Mouse (Mus musculus) brain, embryonic 18.5 days (tissue): ENCODE results near the gene Pde3a.
A peak's percentile ranks its signal among the peaks of the same experiment; 100 is the strongest.

Experiments
- DNase-seq: peaks from one replicate; pipeline ENCODE4 v3.0.0-alpha.2; 2012; ENCODE audit warnings: low read depth, low spot score

Pde3a gene

GRCm38 (mm10) chr6:141494909-141495308 lies 245.8 kb downstream of the Pde3a start:
- no peak for DNase-seq

- DNase-seq = peak; percentile 47
Measured at GRCm38 (mm10) chr6:141495634-141496418, 246.8 kb downstream of the Pde3a start.

GRCm38 (mm10) chr6:141499511-141499910 lies 250.4 kb downstream of the Pde3a start:
- DNase-seq = no peak

- DNase-seq = no peak
Measured at GRCm38 (mm10) chr6:141501171-141501570, 252.1 kb downstream of the Pde3a start.

GRCm38 (mm10) chr6:141522541-141522940 lies 273.5 kb downstream of the Pde3a start:
- DNase-seq = no peak

GRCm38 (mm10) chr6:141523747-141524640 lies 274.9 kb downstream of the Pde3a start, which contains the start of gene Slco1c1:
Gene Slco1c1 (plus strand): TSS chr6:141524368.
- DNase-seq = no peak

- no peak for DNase-seq
Measured at GRCm38 (mm10) chr6:141525787-141526186, 276.7 kb downstream of the Pde3a start.

- DNase-seq = no peak
Measured at GRCm38 (mm10) chr6:141530865-141531264, 281.8 kb downstream of the Pde3a start.

- no peak for DNase-seq
Measured at GRCm38 (mm10) chr6:141537298-141537697, 288.2 kb downstream of the Pde3a start.

- no peak for DNase-seq
Measured at GRCm38 (mm10) chr6:141541136-141541535, 292.1 kb downstream of the Pde3a start.

GRCm38 (mm10) chr6:141543344-141543743 lies 294.3 kb downstream of the Pde3a start:
- DNase-seq = no peak
